Mouse (Mus musculus) urinary bladder, postnatal 4 days (tissue): ENCODE results near the gene 1700001P01Rik.
A peak's percentile ranks its signal among the peaks of the same experiment; 100 is the strongest.

Experiments used
- DNase-seq, 2 experiments: peaks; one replicate each; pipeline ENCODE4 v3.0.0; 2021 to 2022; ENCODE audit warnings: low spot score in 2 of 2

The 1700001P01Rik gene

DNA sequence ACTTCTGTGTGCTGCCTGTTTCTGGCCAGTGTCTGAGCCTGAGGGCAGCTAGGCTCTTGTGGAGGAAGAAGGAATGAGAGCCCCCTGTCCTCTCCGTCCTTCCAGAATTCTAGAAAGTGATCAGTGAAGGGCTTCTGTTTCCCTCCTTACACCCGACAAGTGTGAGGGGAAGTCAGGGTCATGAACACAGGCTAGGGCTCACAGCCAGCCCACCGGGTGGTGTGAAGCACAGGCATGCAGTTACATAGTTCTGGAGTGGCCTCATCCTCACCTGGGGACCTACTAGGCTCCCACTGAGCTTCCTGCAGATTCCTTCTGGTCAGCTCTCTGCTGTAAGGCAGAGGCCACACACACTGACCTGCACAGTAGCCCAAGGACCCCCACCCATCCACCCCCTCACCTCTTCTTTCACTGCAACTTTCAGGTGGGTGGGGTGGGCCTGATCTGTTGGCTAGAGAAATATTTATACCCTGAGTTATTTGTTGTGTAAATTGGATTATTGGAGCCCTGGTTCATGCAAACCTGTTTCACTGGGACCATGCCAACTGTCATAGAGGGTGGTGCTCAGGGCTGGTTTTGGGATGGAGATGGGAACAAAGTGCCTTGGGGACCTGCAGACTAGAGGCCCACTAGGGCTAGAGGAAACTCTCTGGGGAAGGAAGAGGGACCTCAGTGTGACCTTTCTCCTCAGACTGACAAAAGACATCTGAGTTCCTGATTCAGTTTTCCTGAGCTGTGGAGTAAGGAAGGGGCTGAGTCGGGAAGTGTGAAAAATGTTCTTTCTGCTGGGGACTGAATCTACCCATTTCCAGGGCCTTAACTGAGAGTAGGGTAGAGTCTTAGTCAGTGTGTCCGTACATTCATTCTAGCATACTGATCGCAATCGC is 33.8 kb upstream of the 1700001P01Rik start:
- DNase-seq: no peak

- peak in 1 of 2 experiments; percentile 59 for DNase-seq
These were observed 33.0 kb upstream of the 1700001P01Rik start for GRCm38 (mm10) chr11:97808621-97809234.

- peak in 1 of 2 experiments; percentile 58 for DNase-seq
These were observed 32.4 kb upstream of the 1700001P01Rik start for GRCm38 (mm10) chr11:97808093-97808492.

DNA sequence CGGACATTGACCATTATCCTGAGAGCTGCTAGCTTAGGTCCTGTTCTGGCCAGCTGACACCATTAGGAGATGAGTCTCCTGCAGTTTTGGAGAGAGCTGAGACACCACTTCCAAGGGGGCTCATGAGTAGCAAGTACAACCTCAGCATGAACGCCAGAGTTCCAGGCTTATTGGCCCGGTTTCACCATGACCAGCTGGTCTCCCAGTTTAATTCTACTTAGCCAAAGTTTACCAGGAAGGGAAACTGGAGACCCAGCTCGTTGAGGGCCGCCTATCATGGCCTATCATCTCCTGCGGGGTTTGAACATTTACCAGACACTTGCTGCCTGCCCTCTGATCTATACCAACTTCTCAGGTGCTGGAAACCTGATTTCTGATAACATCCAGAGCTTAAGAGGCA is 31.9 kb upstream of the 1700001P01Rik start:
- peak in 1 of 2 experiments; percentile 54 for DNase-seq

- DNase-seq: no peak
These were observed 30.9 kb upstream of the 1700001P01Rik start for GRCm38 (mm10) chr11:97806613-97806964.

DNA sequence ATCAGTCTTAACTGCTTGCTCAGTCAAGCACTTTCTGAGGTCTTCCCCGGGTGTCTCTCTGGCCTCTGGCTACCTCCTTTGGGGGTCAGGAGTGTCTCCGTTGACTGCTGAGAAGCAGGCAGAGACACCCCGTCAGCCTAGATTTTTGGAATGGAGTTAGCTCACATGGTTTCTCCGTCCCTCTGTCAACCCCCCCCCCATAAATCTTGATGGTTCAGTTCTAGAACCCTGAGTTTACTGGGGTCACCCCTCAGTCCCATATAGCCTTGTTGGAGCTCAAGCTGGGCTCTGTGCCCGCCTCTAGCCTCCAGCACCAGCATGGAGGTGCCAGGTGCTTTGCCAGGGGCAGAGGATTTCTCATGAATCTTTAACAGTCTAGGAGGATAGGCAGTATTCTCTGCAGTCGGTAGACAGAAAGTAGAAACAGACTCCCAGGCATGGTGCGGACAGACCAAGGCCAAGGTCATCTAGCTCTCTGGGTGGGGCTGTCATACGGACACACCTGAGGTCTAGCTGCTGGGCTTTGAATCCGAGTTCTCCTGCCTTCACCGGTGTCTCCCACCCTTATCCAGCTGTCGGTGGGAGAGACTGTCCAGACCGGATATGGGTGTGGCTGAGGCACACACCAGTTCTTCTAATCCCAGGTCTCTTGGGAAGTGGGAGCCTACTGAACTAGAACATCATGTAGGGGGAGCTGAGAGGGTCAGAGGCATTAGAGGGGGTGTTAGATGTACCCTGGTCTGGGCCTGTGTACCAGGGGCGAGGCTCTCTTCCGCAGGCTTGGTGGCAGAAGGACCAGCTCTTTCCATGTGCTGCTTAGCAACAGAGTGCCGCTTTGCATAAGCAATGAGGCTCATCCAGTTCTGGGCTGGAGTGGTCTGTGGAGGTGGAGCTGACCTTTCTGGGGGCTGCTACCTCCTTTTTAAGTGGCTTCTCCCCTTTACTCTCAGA is 30.2 kb upstream of the 1700001P01Rik start:
- no peak for DNase-seq

- no peak for DNase-seq
These were observed 29.3 kb upstream of the 1700001P01Rik start for GRCm38 (mm10) chr11:97804841-97805661.

DNA sequence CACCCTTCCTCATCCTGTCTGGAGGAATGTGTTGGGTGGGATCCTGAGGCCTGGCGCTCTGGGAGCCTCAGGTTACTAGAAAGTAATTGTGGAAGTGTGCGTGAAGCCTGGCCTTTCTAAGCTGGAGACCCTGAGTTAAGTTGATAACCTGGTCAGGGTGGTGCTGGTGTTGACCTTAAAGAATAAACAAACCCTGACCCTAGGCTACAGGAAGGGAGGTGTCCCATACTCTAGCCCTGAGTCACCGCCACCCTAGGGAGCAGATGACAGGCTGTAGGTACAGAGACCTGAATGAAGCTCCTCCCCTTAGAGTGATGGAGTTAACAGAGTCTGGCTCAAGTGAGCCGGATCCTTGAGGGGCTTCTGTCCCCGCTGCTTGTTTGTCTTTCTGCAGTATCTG is 28.1 kb upstream of the 1700001P01Rik start:
- no peak for DNase-seq

GRCm38 (mm10) chr11:97802495-97802894 is 26.8 kb upstream of the 1700001P01Rik start:
- DNase-seq: no peak

GRCm38 (mm10) chr11:97802194-97802470 is 26.4 kb upstream of the 1700001P01Rik start:
- DNase-seq: no peak

DNA sequence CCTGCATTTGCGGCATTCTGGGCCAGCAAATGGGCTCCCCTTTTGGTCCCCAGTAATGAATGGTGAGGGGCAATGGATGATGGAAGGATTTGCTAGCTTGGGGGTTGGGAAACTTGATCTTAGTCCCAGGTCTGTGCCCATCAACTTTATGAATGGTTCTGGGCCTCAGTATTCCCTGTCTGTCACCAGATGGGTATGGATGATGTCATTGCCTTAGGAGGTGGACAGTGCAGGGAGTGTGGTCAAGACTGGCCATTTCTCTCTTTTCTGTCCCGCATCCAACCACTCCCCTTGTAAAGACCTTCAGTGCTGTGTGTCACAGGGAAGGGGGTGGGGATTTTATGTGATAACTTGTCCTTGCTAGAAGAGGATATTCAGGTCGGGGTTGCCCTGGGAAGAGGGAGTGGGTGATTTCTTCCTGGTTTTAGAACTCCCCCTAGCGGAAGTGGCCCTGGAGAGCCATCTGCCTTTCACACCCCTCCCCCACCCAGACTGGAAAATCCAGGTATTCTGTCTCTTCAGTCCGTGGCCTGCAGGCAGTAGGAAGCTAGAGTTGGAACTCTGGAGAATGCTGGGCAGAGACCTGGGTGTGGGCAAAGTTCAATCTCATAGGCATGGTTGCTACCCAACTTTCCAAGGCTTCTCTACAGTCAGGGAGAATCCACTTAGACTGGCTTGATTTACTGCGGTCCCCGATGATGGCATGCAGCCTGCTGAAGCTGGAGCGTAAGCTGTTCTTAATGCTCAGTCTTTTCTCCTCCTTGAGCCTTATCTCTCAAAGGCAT is 25.9 kb upstream of the 1700001P01Rik start:
- peak in 1 of 2 experiments; percentile 65 for DNase-seq

- DNase-seq: no peak
These were observed 25.1 kb upstream of the 1700001P01Rik start for GRCm38 (mm10) chr11:97800691-97801408.

GRCm38 (mm10) chr11:97799994-97800690 is 24.4 kb upstream of the 1700001P01Rik start:
- DNase-seq: peak; percentile 80 to 82

GRCm38 (mm10) chr11:97799146-97799993 is 23.7 kb upstream of the 1700001P01Rik start:
- peak; percentile 88 to 89 for DNase-seq

GRCm38 (mm10) chr11:97798782-97799145 is 23.0 kb upstream of the 1700001P01Rik start, which contains the start of gene Lasp1:
Gene Lasp1, plus strand, starts transcription at chr11:97799000.
- peak; percentile 78 to 91 for DNase-seq

DNA sequence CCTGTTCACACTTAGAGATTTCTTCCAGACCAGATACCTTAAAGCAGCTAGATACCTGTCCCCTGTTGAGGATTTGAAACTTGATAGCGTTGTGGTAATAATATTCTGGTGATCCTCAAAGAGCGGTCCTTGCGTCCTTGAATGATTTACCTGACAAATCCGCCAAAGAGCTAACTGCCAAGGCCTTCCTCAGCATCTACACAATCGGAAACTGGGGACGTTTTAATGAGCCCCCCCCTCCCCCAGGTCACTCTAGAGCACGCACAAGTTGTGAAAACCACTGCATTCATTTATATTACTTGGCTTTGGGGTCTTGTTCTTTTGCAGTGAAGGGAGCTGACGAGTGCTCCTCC is 22.3 kb upstream of the 1700001P01Rik start:
- DNase-seq: no peak

GRCm38 (mm10) chr11:97797369-97798082 is 21.8 kb upstream of the 1700001P01Rik start:
- DNase-seq: no peak

- no peak for DNase-seq
These were observed 21.2 kb upstream of the 1700001P01Rik start for GRCm38 (mm10) chr11:97796910-97797309.
